Mouse (Mus musculus): ENCODE data around the gene Aldoc. TPM values are rescaled to one million over a fixed set of nuclear protein-coding genes. Genes with fewer than 3 reads are reported as not detected.

Aldoc gene
- total RNA-seq, 2 experiments from 2014 or later = 771 to 821 TPM

- DNase-seq (ENCODE audit: low spot score in 2 of 2) = peak; percentile 94 to 98
- intact Hi-C loops (cut with DNase I) = loop anchor here (1.0 kb wide), 1 partner anchor 27 kb away; the partner anchor contains the start of gene Spag5
These were observed 5.1 kb downstream of the Aldoc start, which contains the start of gene Pigs for GRCm38 (mm10) chr11:78327634-78328511. TSS of gene Pigs (plus strand) at chr11:78328415.

- intact Hi-C loops (cut with DNase I) = loop anchor here (1.0 kb wide), 1 partner anchor 27 kb away; the partner anchor contains the start of gene Spag5
- DNase-seq (ENCODE audit: low spot score in 2 of 2) = no peak
These were observed 5.8 kb downstream of the Aldoc start for GRCm38 (mm10) chr11:78328512-78329056.

GRCm38 (mm10) chr11:78332676-78333075 is 9.9 kb downstream of the Aldoc start:
- intact Hi-C loops (cut with DNase I) = no loop called here
- no peak for DNase-seq (ENCODE audit: low spot score in 2 of 2)

GRCm38 (mm10) chr11:78333992-78334391 is 11.2 kb downstream of the Aldoc start:
- intact Hi-C loops (cut with DNase I) = no loop called here
- no peak for DNase-seq (ENCODE audit: low spot score in 2 of 2)

- intact Hi-C loops (cut with DNase I) = no loop called here
- DNase-seq (ENCODE audit: low spot score in 2 of 2) = no peak
These were observed 14.3 kb downstream of the Aldoc start for GRCm38 (mm10) chr11:78337040-78337439.

- intact Hi-C loops (cut with DNase I) = no loop called here
- no peak for DNase-seq (ENCODE audit: low spot score in 2 of 2)
These were observed 18.9 kb downstream of the Aldoc start for GRCm38 (mm10) chr11:78341702-78342101.

GRCm38 (mm10) chr11:78343381-78344327 is 20.9 kb downstream of the Aldoc start, which contains the start of gene Unc119:
TSS of gene Unc119 (plus strand) at chr11:78343482.
- DNase-seq (ENCODE audit: low spot score in 2 of 2) = peak; percentile 67 to 80
- intact Hi-C loops (cut with DNase I) = no loop called here

GRCm38 (mm10) chr11:78344328-78344889 is 21.6 kb downstream of the Aldoc start:
- intact Hi-C loops (cut with DNase I) = no loop called here
- no peak for DNase-seq (ENCODE audit: low spot score in 2 of 2)

GRCm38 (mm10) chr11:78344890-78345715 is 22.3 kb downstream of the Aldoc start:
- no peak for DNase-seq (ENCODE audit: low spot score in 2 of 2)
- intact Hi-C loops (cut with DNase I) = loop anchor here (5.0 kb wide), 1 partner anchor 83 kb away; the partner anchor contains the start of gene 2610507B11Rik

- intact Hi-C loops (cut with DNase I) = loop anchor here (5.0 kb wide), 1 partner anchor 84 kb away; the partner anchor contains the start of gene 2610507B11Rik
- DNase-seq (ENCODE audit: low spot score in 2 of 2) = no peak
These were observed 23.0 kb downstream of the Aldoc start for GRCm38 (mm10) chr11:78345801-78346200.

GRCm38 (mm10) chr11:78346326-78347069 is 23.7 kb downstream of the Aldoc start:
- DNase-seq (ENCODE audit: low spot score in 2 of 2) = no peak
- intact Hi-C loops (cut with DNase I) = loop anchor here (5.0 kb wide), 1 partner anchor 84 kb away; the partner anchor contains the start of gene 2610507B11Rik

- intact Hi-C loops (cut with DNase I) = loop anchor here (5.0 kb wide), 1 partner anchor 85 kb away; the partner anchor contains the start of gene 2610507B11Rik
- DNase-seq (ENCODE audit: low spot score in 2 of 2) = peak in 1 of 2 experiments; percentile 60
These were observed 24.4 kb downstream of the Aldoc start for GRCm38 (mm10) chr11:78347070-78347754.

- no peak for DNase-seq (ENCODE audit: low spot score in 2 of 2)
- intact Hi-C loops (cut with DNase I) = loop anchor here (5.0 kb wide), 1 partner anchor 86 kb away; the partner anchor contains the start of gene 2610507B11Rik
These were observed 25.1 kb downstream of the Aldoc start for GRCm38 (mm10) chr11:78347908-78348307.

- intact Hi-C loops (cut with DNase I) = loop anchor here (5.0 kb wide), 1 partner anchor 86 kb away; the partner anchor contains the start of gene 2610507B11Rik
These were observed 25.7 kb downstream of the Aldoc start for GRCm38 (mm10) chr11:78348474-78348873.

GRCm38 (mm10) chr11:78349441-78350358 is 26.9 kb downstream of the Aldoc start:
- DNase-seq (ENCODE audit: low spot score in 2 of 2) = no peak
- intact Hi-C loops (cut with DNase I) = loop anchor here (5.0 kb wide), 1 partner anchor 87 kb away; the partner anchor contains the start of gene 2610507B11Rik

More at GRCm38 (mm10) chr11:78348474-78348873, 25.7 kb downstream of the Aldoc start:
- DNase-seq (ENCODE audit: low spot score in 2 of 2) = no peak

GRCm38 (mm10) chr11:78353081-78353480 is 30.3 kb downstream of the Aldoc start:
- intact Hi-C loops (cut with DNase I) = no loop called here

More at GRCm38 (mm10) chr11:78353081-78353480, 30.3 kb downstream of the Aldoc start:
- DNase-seq (ENCODE audit: low spot score in 2 of 2) = no peak

Data from left cerebral cortex, postnatal 25 days (tissue).